Mouse (Mus musculus) bone marrow macrophage, adult 2 months (primary cell): ENCODE data around the gene Rab9b. TPM values are rescaled to one million over a fixed set of nuclear protein-coding genes. Genes with fewer than 3 reads are reported as not detected.

Experiments
- H3K27ac ChIP-seq: 2 replicates; pipeline ENCODE4 v1.5.1; 2012; ENCODE audit warnings: low read depth, low read length; ENCODE audit not compliant: insufficient read depth
- H3K4me1 ChIP-seq: 2 replicates; pipeline ENCODE4 v1.6.1; 2012; ENCODE audit warnings: low read length; ENCODE audit not compliant: control insufficient read depth, insufficient read depth
- H3K4me3 ChIP-seq: 2 replicates; pipeline ENCODE4 v1.5.1; 2012; ENCODE audit warnings: mild to moderate bottlenecking, low read length, moderate library complexity; ENCODE audit not compliant: insufficient read depth
- CTCF ChIP-seq: IDR thresholded peaks from 2 replicates; pipeline ENCODE4 v1.5.1; 2012; ENCODE audit warnings: low read depth, mild to moderate bottlenecking, low read length, moderate library complexity
- POLR2A ChIP-seq: IDR thresholded peaks from 2 replicates; pipeline ENCODE4 v1.6.1; 2012; ENCODE audit warnings: mild to moderate bottlenecking, low read depth, low read length, borderline replicate concordance
- polyA plus RNA-seq: library from polyadenylated mRNA; stranded (reverse); fragments of >200 nt; gene quantifications from 2 replicates; pipeline ENCODE4 v1.2.4, GENCODE M21; 2012; ENCODE audit not compliant: missing spikeins, insufficient read depth, insufficient read length

Rab9b gene
- polyA plus RNA-seq = not detected in 2 replicates

DNA sequence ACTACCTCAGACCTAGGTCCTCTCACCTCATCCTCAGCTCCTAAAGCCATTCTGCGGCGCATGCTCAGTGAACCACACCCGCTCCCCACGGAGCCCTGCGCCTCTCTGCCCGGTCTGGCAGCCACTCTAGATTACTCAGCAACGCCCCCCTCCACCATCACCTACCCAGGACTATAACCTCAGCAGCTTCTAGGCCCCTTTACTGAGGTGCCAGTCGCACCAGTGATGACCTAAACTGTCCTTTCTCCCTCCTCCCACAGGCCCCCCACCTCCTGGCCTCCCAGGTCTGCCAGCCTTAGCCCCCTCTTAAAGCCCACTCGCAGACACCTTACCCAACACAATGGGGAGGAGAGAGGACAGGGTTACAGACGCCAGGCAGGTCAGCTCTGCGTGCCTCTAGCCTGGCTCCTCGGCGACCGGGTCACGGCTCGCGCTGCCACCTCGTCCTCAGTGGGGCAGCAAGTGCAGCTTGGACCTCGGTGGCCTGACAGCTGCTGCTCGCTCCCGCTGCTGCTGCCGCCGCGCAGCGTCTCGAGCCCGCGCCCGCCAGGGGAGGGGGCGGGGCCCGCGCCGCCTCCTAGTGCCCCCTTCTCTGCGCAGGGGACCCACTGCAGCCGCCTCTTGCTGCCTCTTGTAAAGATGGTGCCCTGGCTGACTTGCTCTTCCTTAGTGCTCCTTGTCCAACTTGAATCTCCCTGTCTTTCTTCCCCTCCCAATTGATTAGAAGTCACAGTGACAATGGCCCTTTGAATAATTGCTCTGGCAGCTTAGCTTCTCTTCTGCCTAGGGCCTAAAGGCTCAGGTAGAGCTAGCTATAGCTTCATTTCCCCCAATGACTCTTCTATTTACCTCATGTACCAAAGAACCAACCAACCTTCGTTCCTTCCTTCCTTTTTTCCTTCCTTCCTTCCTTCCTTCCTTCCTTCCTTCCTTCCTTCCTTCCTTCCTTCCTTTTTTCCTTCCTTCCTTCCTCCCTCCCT is at the start of gene Rab9b:
Gene Rab9b, minus strand, starts transcription at position 695 of the 980 bp plus-strand sequence.
- H3K4me1 ChIP-seq = no peaks in the 10 kb centered on the region
- H3K4me3 ChIP-seq = peak within 1 kb of the TSS; percentile 33
- TF ChIP-seq CTCF = no peak
- TF ChIP-seq POLR2A = no peak
- H3K27ac ChIP-seq = no peak within 1 kb of the TSS

DNA sequence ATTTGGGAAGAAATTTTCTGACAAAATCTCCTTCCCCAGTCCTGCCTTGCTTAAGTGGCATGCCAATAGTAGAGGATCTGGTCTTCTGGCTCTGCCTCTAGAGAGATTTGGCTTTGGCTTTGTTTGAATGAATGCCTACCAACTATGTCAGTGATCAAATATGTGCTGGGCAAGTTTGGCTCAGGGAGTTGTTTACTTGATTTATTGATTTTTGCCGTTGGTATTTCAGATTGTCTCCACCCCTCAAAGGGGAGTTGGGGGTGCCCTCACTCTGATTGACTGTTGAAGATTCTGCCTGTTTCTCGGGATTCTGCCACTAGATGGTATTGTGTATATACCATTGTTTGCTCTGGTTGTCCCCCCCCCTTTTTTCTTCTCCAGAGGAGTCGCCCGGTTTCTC is 35.8 kb upstream of the Rab9b start:
- H3K4me3 ChIP-seq = no peak overlapping the region
- H3K4me1 ChIP-seq = no peaks in the 10 kb centered on the region
- H3K27ac ChIP-seq = no peak overlapping the region
- no peak for TF ChIP-seq CTCF
- TF ChIP-seq POLR2A = no peak

DNA sequence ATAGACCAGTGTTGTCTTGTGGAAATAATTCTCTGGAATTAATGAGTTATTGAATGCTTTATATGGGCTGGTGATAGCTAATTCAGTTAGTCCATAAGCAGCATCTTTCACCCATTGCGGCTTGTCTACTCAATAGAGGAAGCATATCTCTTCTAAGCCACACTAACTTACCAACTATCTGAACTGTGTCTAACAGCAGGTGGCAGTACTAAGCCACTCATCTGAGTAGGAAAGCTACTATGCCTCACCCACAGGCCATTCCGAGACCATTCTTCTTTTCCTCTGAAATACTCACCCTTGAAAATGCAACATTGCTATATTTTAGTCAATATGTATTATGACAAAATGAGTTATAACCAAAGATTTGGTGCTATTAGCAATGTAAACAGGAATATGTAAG is 27.2 kb upstream of the Rab9b start:
- no peak overlapping the region for H3K4me3 ChIP-seq
- no peaks in the 10 kb centered on the region for H3K4me1 ChIP-seq
- no peak overlapping the region for H3K27ac ChIP-seq
- no peak for TF ChIP-seq CTCF
- TF ChIP-seq POLR2A = no peak

DNA sequence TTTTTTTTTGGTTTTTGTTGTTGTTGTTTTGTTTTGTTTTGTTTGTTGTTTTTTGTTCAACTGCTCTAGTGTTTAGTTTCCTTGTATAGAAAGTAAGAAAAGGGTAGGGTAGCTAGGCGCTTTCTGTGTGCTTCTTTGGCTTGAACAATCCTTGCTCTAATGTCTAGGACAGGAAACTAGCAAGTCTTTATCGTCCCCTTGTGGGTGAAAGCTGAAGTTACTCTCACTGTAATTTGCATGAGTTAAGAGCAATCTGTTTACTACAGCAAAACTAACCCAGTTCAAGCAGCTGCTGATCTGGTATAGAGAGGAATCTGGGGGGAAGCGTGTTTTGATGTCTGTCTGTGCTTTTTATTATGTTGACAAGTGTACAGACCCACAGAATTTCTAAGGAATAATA is 18.3 kb downstream of the Rab9b start:
- no peak overlapping the region for H3K27ac ChIP-seq
- H3K4me3 ChIP-seq = no peak overlapping the region
- TF ChIP-seq CTCF = no peak
- TF ChIP-seq POLR2A = no peak
- no peaks in the 10 kb centered on the region for H3K4me1 ChIP-seq

DNA sequence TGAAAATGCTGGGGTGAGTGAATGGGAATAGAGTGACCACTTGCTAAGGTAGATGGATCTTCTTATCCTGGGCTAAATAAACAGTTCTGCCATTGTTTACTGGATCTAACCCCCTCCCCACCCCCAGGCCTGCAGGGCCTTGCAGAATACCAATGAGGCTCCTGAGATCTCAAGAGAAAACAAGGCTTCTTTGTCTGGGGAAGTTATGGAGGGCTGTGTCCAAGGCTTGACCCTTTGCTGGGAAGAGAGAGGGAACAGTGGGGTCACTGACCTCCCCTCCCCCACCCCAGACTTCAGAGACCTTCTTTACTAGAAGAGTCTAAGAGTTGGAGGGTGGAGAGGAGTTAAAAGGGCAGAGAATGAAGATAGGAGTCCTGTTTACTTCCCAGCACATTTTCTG is 39.9 kb downstream of the Rab9b start:
- no peak overlapping the region for H3K4me3 ChIP-seq
- no peaks in the 10 kb centered on the region for H3K4me1 ChIP-seq
- no peak for TF ChIP-seq CTCF
- TF ChIP-seq POLR2A = no peak
- no peak overlapping the region for H3K27ac ChIP-seq

- Histone ChIP-seq H3K27ac (no peak overlapping the region), H3K4me3 (no peak overlapping the region), H3K4me1 (no peaks in the 10 kb centered on the region)
- no peak for TF ChIP-seq POLR2A
- no peak for TF ChIP-seq CTCF
Measured at GRCm38 (mm10) chrX:136825016-136825415, 43.5 kb downstream of the Rab9b start.

DNA sequence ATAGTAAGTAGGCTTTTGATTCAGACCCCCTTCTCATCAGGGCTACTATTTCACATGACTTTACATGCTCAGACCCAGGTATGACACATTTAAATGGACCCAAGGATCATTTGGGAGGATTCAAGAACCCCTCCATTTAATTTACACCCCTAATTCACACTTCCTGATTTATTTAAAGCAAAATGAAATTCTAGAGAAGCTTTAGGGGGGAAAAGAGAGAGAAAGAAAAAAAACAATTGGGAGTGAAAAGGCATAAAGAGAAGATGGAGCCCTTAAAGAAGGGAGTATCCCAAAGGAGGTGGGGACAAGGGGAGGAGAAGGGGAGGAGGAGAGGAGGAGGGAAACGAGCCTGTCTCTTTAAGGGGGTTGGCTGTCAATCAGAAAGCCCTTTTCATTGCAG is 46.2 kb downstream of the Rab9b start, which contains the start of gene Plp1:
Gene Plp1, plus strand, starts transcription at position 301 of the 400 bp plus-strand sequence.
- Histone ChIP-seq H3K4me1 (no peaks in the 10 kb centered on the region), H3K27ac (no peak within 1 kb of the TSS), H3K4me3 (no peak within 1 kb of the TSS)
- TF ChIP-seq CTCF = no peak
- no peak for TF ChIP-seq POLR2A

- Histone ChIP-seq H3K4me1 (no peaks in the 10 kb centered on the region), H3K27ac (no peak overlapping the region), H3K4me3 (no peak overlapping the region)
- no peak for TF ChIP-seq POLR2A
- TF ChIP-seq CTCF = no peak
Measured at GRCm38 (mm10) chrX:136820250-136820649, 48.3 kb downstream of the Rab9b start.

- TF ChIP-seq POLR2A (no peak), CTCF (no peak)
- H3K4me1 ChIP-seq = no peaks in the 10 kb centered on the region
- no peak overlapping the region for H3K27ac ChIP-seq
- H3K4me3 ChIP-seq = no peak overlapping the region
Measured at GRCm38 (mm10) chrX:136819752-136820151, 48.8 kb downstream of the Rab9b start.

Other genes starting within 250 kb of the Rab9b start
- gene Tceal1, start 160.8 kb downstream of the Rab9b start, polyA plus RNA-seq = 1.7 and 2.1 TPM in 2 replicates
- 185 TPM in 2 replicates for gene Morf4l2, start 125.1 kb downstream of the Rab9b start, polyA plus RNA-seq
- gene Glra4, start 88.6 kb downstream of the Rab9b start, polyA plus RNA-seq = not detected in 2 replicates
- gene Plp1, start 46.1 kb downstream of the Rab9b start, polyA plus RNA-seq = 0.31 and 0.53 TPM in 2 replicates
- not detected in 2 replicates for gene H2bfm, start 58.6 kb upstream of the Rab9b start, polyA plus RNA-seq
- gene Tmsb15b2, start 106.7 kb upstream of the Rab9b start, polyA plus RNA-seq = 5.7 and 5.9 TPM in 2 replicates
- not detected in 2 replicates for gene Tmsb15l, start 108.1 kb upstream of the Rab9b start, polyA plus RNA-seq
- 6.1 and 7.2 TPM in 2 replicates for gene Tmsb15b1, start 108.1 kb upstream of the Rab9b start, polyA plus RNA-seq
- gene Zcchc18, start 124.4 kb upstream of the Rab9b start, polyA plus RNA-seq = not detected in 2 replicates
- 6.1 and 7.8 TPM in 2 replicates for gene Slc25a53, start 169.5 kb upstream of the Rab9b start, polyA plus RNA-seq
- 5.4 and 5.9 TPM in 2 replicates for gene Fam199x, start 180.8 kb upstream of the Rab9b start, polyA plus RNA-seq